Mouse (Mus musculus) kidney, embryonic 14.5 days (tissue): ENCODE data around the gene Cadm2. TPM values are rescaled to one million over a fixed set of nuclear protein-coding genes. Genes with fewer than 3 reads are reported as not detected.

Source experiments
- ATAC-seq: fragments of 200-750 bp; cut with Nextera tagmentation; 2 replicates; pipeline ENCODE4 v1.8.0; 2017; ENCODE audit warnings: moderate number of reproducible peaks, mild to moderate bottlenecking, moderate TSS enrichment, moderate library complexity; ENCODE audit not compliant: low FRiP score, low TSS enrichment
- H3K27ac ChIP-seq: fragments of 300-500 bp; sonication (generic); 2 replicates; pipeline ENCODE4 v1.5.1; 2014; ENCODE audit warnings: low read depth, mild to moderate bottlenecking, low read length, moderate library complexity, mixed read lengths
- H3K27me3 ChIP-seq: fragments of 300-500 bp; sonication (generic); 2 replicates; pipeline ENCODE4 v1.6.1; 2014; ENCODE audit warnings: mild to moderate bottlenecking, low read length; ENCODE audit not compliant: control insufficient read depth, insufficient read depth
- H3K36me3 ChIP-seq: fragments of 300-500 bp; sonication (generic); 2 replicates; pipeline ENCODE4 v1.6.1; 2014; ENCODE audit warnings: low read length, mixed read lengths; ENCODE audit not compliant: control insufficient read depth, insufficient read depth
- H3K4me1 ChIP-seq: fragments of 300-500 bp; sonication (generic); 2 replicates; pipeline ENCODE4 v1.6.1; 2014; ENCODE audit warnings: low read length, mixed read lengths; ENCODE audit not compliant: control insufficient read depth, insufficient read depth
- H3K4me2 ChIP-seq: fragments of 300-500 bp; sonication (generic); replicated peaks from 2 replicates; pipeline ENCODE4 v1.6.1; 2014; ENCODE audit warnings: low read depth, mild to moderate bottlenecking, low read length
- H3K4me3 ChIP-seq: fragments of 300-500 bp; sonication (generic); 2 replicates; pipeline ENCODE4 v1.5.1; 2014; ENCODE audit warnings: mild to moderate bottlenecking, low read length
- H3K9ac ChIP-seq: fragments of 300-500 bp; sonication (generic); 2 replicates; pipeline ENCODE4 v1.6.1; 2014; ENCODE audit warnings: low read depth, mild to moderate bottlenecking, low read length, moderate library complexity
- H3K9me3 ChIP-seq: fragments of 300-500 bp; sonication (generic); 2 replicates; pipeline ENCODE4 v1.6.1; 2016; ENCODE audit warnings: low read length; ENCODE audit not compliant: control insufficient read depth
- WGBS: fragments of 180-500 bp; shearing (Covaris S2); extraction: QIAGEN DNeasy Blood & Tissue Kit; methylation state at CpG from one replicate; pipeline ENCODE4 v1.1.7; 2014; 5-methylcytosine and 5-hydroxymethylcytosine counted together
- polyA plus RNA-seq: library from polyadenylated mRNA; unstranded; fragments of >200 nt; fragmentation: Nextera tagmentation; extraction: Ambion mirVana; gene quantifications from 2 replicates; pipeline ENCODE4 v1.2.1, GENCODE M21; 2014

Cadm2 gene
- polyA plus RNA-seq, 1 experiment from 2014 or later = 0.32 TPM

- 78% methylated on average over 11 of the region's 11 CpGs for WGBS
Measured at GRCm38 (mm10) chr16:66969520-66970144, 651.1 kb downstream of the Cadm2 start.

GRCm38 (mm10) chr16:66968336-66968735 is 652.4 kb downstream of the Cadm2 start:
- Histone ChIP-seq H3K9ac (no peak overlapping the region), H3K27me3 (no peaks in the 10 kb centered on the region), H3K4me2 (no peak overlapping the region), H3K4me3 (no peak overlapping the region), H3K4me1 (no peaks in the 10 kb centered on the region), H3K9me3 (no peaks in the 10 kb centered on the region), H3K27ac (no peak overlapping the region), H3K36me3 (no peaks in the 10 kb centered on the region)
- no peak for ATAC-seq
- 72% methylated on average over 5 of the region's 5 CpGs for WGBS

More at GRCm38 (mm10) chr16:66969520-66970144, 651.1 kb downstream of the Cadm2 start:
- H3K36me3 ChIP-seq = no peaks in the 10 kb centered on the region
- no peak overlapping the region for H3K27ac ChIP-seq
- H3K27me3 ChIP-seq = no peaks in the 10 kb centered on the region
- no peaks in the 10 kb centered on the region for H3K9me3 ChIP-seq
- no peak overlapping the region for H3K9ac ChIP-seq
- no peaks in the 10 kb centered on the region for H3K4me1 ChIP-seq
- H3K4me2 ChIP-seq = no peak overlapping the region
- no peak for ATAC-seq
- H3K4me3 ChIP-seq = no peak overlapping the region

GRCm38 (mm10) chr16:66967686-66968085 is 653.0 kb downstream of the Cadm2 start:
- H3K4me1 ChIP-seq = no peaks in the 10 kb centered on the region
- no peak overlapping the region for H3K4me2 ChIP-seq
- H3K9ac ChIP-seq = no peak overlapping the region
- H3K9me3 ChIP-seq = no peaks in the 10 kb centered on the region
- WGBS = 82% methylated on average over 8 of the region's 8 CpGs
- no peak overlapping the region for H3K4me3 ChIP-seq
- ATAC-seq = no peak
- no peaks in the 10 kb centered on the region for H3K36me3 ChIP-seq
- no peak overlapping the region for H3K27ac ChIP-seq
- H3K27me3 ChIP-seq = no peaks in the 10 kb centered on the region

GRCm38 (mm10) chr16:66959146-66959545 is 661.6 kb downstream of the Cadm2 start:
- Histone ChIP-seq H3K27ac (no peak overlapping the region), H3K36me3 (no peaks in the 10 kb centered on the region), H3K27me3 (no peaks in the 10 kb centered on the region), H3K9me3 (no peaks in the 10 kb centered on the region), H3K4me3 (no peak overlapping the region), H3K9ac (no peak overlapping the region), H3K4me2 (no peak overlapping the region), H3K4me1 (no peaks in the 10 kb centered on the region)
- ATAC-seq = no peak
- 68% methylated on average over 3 of the region's 3 CpGs for WGBS

GRCm38 (mm10) chr16:66955876-66956275 is 664.8 kb downstream of the Cadm2 start:
- no peak for ATAC-seq
- H3K9ac ChIP-seq = no peak overlapping the region
- no peak overlapping the region for H3K4me2 ChIP-seq
- no peaks in the 10 kb centered on the region for H3K36me3 ChIP-seq
- H3K27ac ChIP-seq = no peak overlapping the region
- no peak overlapping the region for H3K4me3 ChIP-seq
- H3K4me1 ChIP-seq = no peaks in the 10 kb centered on the region
- 87% methylated on average over 2 of the region's 2 CpGs for WGBS
- no peaks in the 10 kb centered on the region for H3K9me3 ChIP-seq
- H3K27me3 ChIP-seq = no peaks in the 10 kb centered on the region

GRCm38 (mm10) chr16:66936332-66936731 is 684.4 kb downstream of the Cadm2 start:
- H3K9me3 ChIP-seq = no peaks in the 10 kb centered on the region
- WGBS = 89% methylated on average over 6 of the region's 6 CpGs
- H3K27me3 ChIP-seq = no peaks in the 10 kb centered on the region
- H3K27ac ChIP-seq = no peak overlapping the region
- H3K4me3 ChIP-seq = no peak overlapping the region
- no peak for ATAC-seq
- H3K4me1 ChIP-seq = no peaks in the 10 kb centered on the region
- no peak overlapping the region for H3K9ac ChIP-seq
- H3K4me2 ChIP-seq = no peak overlapping the region
- H3K36me3 ChIP-seq = no peaks in the 10 kb centered on the region

GRCm38 (mm10) chr16:66925517-66925916 is 695.2 kb downstream of the Cadm2 start:
- H3K27me3 ChIP-seq = no peaks in the 10 kb centered on the region
- H3K9me3 ChIP-seq = no peaks in the 10 kb centered on the region
- 71% methylated on average over 1 of the region's 1 CpGs for WGBS
- no peak for ATAC-seq
- no peaks in the 10 kb centered on the region for H3K36me3 ChIP-seq
- no peak overlapping the region for H3K9ac ChIP-seq
- H3K4me2 ChIP-seq = no peak overlapping the region
- H3K27ac ChIP-seq = no peak overlapping the region
- H3K4me1 ChIP-seq = no peaks in the 10 kb centered on the region
- H3K4me3 ChIP-seq = no peak overlapping the region

- ATAC-seq = no peak
- no peak overlapping the region for H3K4me3 ChIP-seq
- no peak overlapping the region for H3K9ac ChIP-seq
- no peaks in the 10 kb centered on the region for H3K9me3 ChIP-seq
- no peak overlapping the region for H3K27ac ChIP-seq
- H3K4me1 ChIP-seq = no peaks in the 10 kb centered on the region
- H3K36me3 ChIP-seq = no peaks in the 10 kb centered on the region
- no peak overlapping the region for H3K4me2 ChIP-seq
- no peaks in the 10 kb centered on the region for H3K27me3 ChIP-seq
- 86% methylated on average over 2 of the region's 2 CpGs for WGBS
Measured at GRCm38 (mm10) chr16:66922753-66923152, 698.0 kb downstream of the Cadm2 start.

GRCm38 (mm10) chr16:66921414-66921915 is 699.2 kb downstream of the Cadm2 start:
- no peaks in the 10 kb centered on the region for H3K27me3 ChIP-seq
- H3K36me3 ChIP-seq = no peaks in the 10 kb centered on the region
- ATAC-seq = no peak
- no peak overlapping the region for H3K4me2 ChIP-seq
- WGBS = 84% methylated on average over 1 of the region's 1 CpGs
- H3K9me3 ChIP-seq = no peaks in the 10 kb centered on the region
- H3K9ac ChIP-seq = no peak overlapping the region
- no peak overlapping the region for H3K4me3 ChIP-seq
- no peaks in the 10 kb centered on the region for H3K4me1 ChIP-seq
- H3K27ac ChIP-seq = no peak overlapping the region
